11 mouse cellular contexts compared by ENCODE assay signal in the genomic region with DNA sequence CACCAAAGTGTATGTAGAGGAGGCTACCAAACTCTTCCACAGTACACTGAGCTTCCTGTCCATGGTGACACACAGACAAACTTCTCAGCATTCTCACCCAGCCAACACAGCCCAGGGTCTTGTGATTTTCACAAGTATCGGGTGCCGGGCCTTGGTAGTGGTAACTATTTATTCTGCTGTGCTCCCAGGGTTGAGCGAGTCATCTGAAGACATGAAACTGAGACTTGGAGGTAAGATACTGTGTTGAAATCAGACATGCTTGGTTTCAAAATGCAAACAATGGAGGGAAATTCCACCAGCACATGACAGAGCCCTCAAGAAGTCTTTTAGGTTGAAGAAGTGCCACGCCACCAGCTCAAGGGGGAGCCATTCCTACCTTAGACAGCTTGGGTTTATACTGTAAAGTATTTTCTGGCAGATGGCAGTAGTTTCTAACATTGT.
DNase-seq lines count a peak whose midpoint lies in the region; ATAC-seq and TF ChIP-seq lines count a peak whose summit lies in the region.
"Had no signal": no experiment of that assay in that cellular context is flagged by ENCODE, and none has a peak within 500 bp of the region (broad histone marks: within the 10 kb centered on the region; RNA-seq: fewer than 3 reads in every experiment).

No protein-coding gene starts in this region.

- no peak overlapping the region for H3K4me3 ChIP-seq in thymus, adult 2 months (ENCODE audit: control insufficient read depth, insufficient read depth, low read length)
- no peak overlapping the region for H3K4me3 ChIP-seq in cortical plate, adult 2 months (ENCODE audit: insufficient read depth, low read length)
- H3K4me3 ChIP-seq in forebrain, postnatal 0 days (ENCODE audit: low read depth, low read length) = no peak overlapping the region
- H3K4me3 ChIP-seq: forebrain, embryonic 12.5 days; lung, embryonic 15.5 days had no signal

- H3K4me2 ChIP-seq in forebrain, postnatal 0 days (ENCODE audit: low read depth) = no peak overlapping the region
- H3K4me2 ChIP-seq: forebrain, embryonic 12.5 days; lung, embryonic 15.5 days had no signal

- TF ChIP-seq CTCF in thymus, adult 2 months (IDR thresholded peaks at IDR 0.05; ENCODE audit: borderline replicate concordance, control insufficient read depth, extremely low read depth, insufficient read depth, low read length, poor library complexity) = no peak
- TF ChIP-seq CTCF in cortical plate, adult 2 months (IDR thresholded peaks at IDR 0.05; ENCODE audit: extremely low read depth, insufficient read depth, low read length) = 0 out of 2 replicates have a peak, but pooled peaks have one; percentile 22
- TF ChIP-seq CTCF in forebrain, postnatal 0 days (IDR thresholded peaks at IDR 0.05; ENCODE audit: low read depth) = no peak

- no peaks in the 10 kb centered on the region for H3K4me1 ChIP-seq in thymus, adult 2 months (replicated peaks; ENCODE audit: control insufficient read depth, insufficient read depth, low read length)
- no peaks in the 10 kb centered on the region for H3K4me1 ChIP-seq in cortical plate, adult 2 months (ENCODE audit: control insufficient read depth, insufficient read depth, low read length)
- H3K4me1 ChIP-seq in forebrain, postnatal 0 days (ENCODE audit: insufficient read depth) = no peaks in the 10 kb centered on the region
- H3K4me1 ChIP-seq: forebrain, embryonic 12.5 days; lung, embryonic 15.5 days had no signal

- no peaks in the 10 kb centered on the region for H3K36me3 ChIP-seq in thymus, adult 2 months (ENCODE audit: control insufficient read depth, insufficient read depth, low read length)
- H3K36me3 ChIP-seq in forebrain, postnatal 0 days (ENCODE audit: insufficient read depth) = no peaks in the 10 kb centered on the region
- H3K36me3 ChIP-seq: forebrain, embryonic 12.5 days; lung, embryonic 15.5 days had no signal

- H3K9me3 ChIP-seq in forebrain, postnatal 0 days (ENCODE audit: low read length) = no peaks in the 10 kb centered on the region
- H3K9me3 ChIP-seq: forebrain, embryonic 12.5 days; lung, embryonic 15.5 days had no signal

- H3K27ac ChIP-seq in thymus, adult 2 months (ENCODE audit: control insufficient read depth, insufficient read depth, low read length) = peak overlapping the region; percentile 28; the same call in 1 of the 2 replicates
- H3K27ac ChIP-seq in cortical plate, adult 2 months (ENCODE audit: insufficient read depth, low read length) = no peak overlapping the region
- H3K27ac ChIP-seq in forebrain, postnatal 0 days (ENCODE audit: low read depth, low read length) = no peak overlapping the region
- H3K27ac ChIP-seq: forebrain, embryonic 12.5 days; lung, embryonic 15.5 days had no signal

- TF ChIP-seq POLR2A in thymus, adult 2 months (IDR thresholded peaks at IDR 0.05; ENCODE audit: control insufficient read depth, extremely low read depth, insufficient read depth, low read length, poor library complexity) = no peak
- TF ChIP-seq POLR2A in cortical plate, adult 2 months (IDR thresholded peaks at IDR 0.05; ENCODE audit: extremely low read depth, insufficient read depth, low read length) = no peak

- ATAC-seq in forebrain, postnatal 0 days = no peak

- H3K27me3 ChIP-seq in thymus, adult 2 months (ENCODE audit: control insufficient read depth, insufficient read depth, low read length) = no peaks in the 10 kb centered on the region
- H3K27me3 ChIP-seq in forebrain, postnatal 0 days (ENCODE audit: insufficient read depth, low read length) = no peaks in the 10 kb centered on the region
- H3K27me3 ChIP-seq: forebrain, embryonic 12.5 days; lung, embryonic 15.5 days had no signal

- no peak overlapping the region for H3K9ac ChIP-seq in forebrain, postnatal 0 days
- H3K9ac ChIP-seq: forebrain, embryonic 12.5 days; lung, embryonic 15.5 days had no signal

- WGBS in thymus, adult 2 months = 78% methylated on average over 4 of the region's 4 CpGs
- 95% methylated on average over 4 of the region's 4 CpGs for WGBS in forebrain, postnatal 0 days

- DNase-seq in thymus, adult 2 months = peak; percentile 21
- DNase-seq in thymus, adult 18-20 months = no peak
- peak; percentile 13 to 43 for DNase-seq in monocyte, adult 2 months (ENCODE audit: low read depth in 1 of 2, low spot score in 2 of 2)
- DNase-seq in forebrain, postnatal 0 days = no peak
- no peak for DNase-seq in kidney, postnatal 4 days
- no peak for DNase-seq in cerebellum, postnatal 36 days
- DNase-seq: cerebellum, adult 18-20 months; kidney, adult 2 months had no signal

Comparison
In these comparisons a context has a peak if more than half of its experiments do, and no peak if none do; other contexts are left out.
1. DNase-seq: peak in thymus, adult 2 months (single experiment) and monocyte, adult 2 months (2 of 2); none in thymus, adult 18-20 months (0 of 2), forebrain, postnatal 0 days (single experiment), kidney, postnatal 4 days (0 of 2) and cerebellum, postnatal 36 days (0 of 2).